Mouse (Mus musculus) midbrain, embryonic 10.5 days (tissue): ENCODE measurements around the gene Slc22a20. TPM values are rescaled to one million over a fixed set of nuclear protein-coding genes. Genes with fewer than 3 reads are reported as not detected.
A peak's percentile ranks its signal among the peaks of the same experiment; 100 is the strongest.

Experiments
- DNase-seq: peaks from one replicate; pipeline ENCODE4 v3.0.0-alpha.2; 2017; ENCODE audit warnings: low spot score
- H3K27ac ChIP-seq: fragments of 300-500 bp; sonication (generic); replicated peaks from 2 replicates; pipeline ENCODE4 v1.5.1; 2016; ENCODE audit warnings: mild to moderate bottlenecking
- H3K27me3 ChIP-seq: fragments of 300-500 bp; sonication (generic); 2 replicates; pipeline ENCODE4 v1.6.1; 2016; ENCODE audit warnings: low read depth, mild to moderate bottlenecking; ENCODE audit not compliant: poor library complexity, severe bottlenecking
- H3K36me3 ChIP-seq: fragments of 300-500 bp; sonication (generic); 2 replicates; pipeline ENCODE4 v1.6.1; 2016; ENCODE audit warnings: mild to moderate bottlenecking, moderate library complexity
- H3K4me1 ChIP-seq: fragments of 300-500 bp; sonication (generic); 2 replicates; pipeline ENCODE4 v1.6.1; 2016
- H3K4me3 ChIP-seq: fragments of 300-500 bp; sonication (generic); 2 replicates; pipeline ENCODE4 v1.5.1; 2016; ENCODE audit warnings: mild to moderate bottlenecking, moderate library complexity
- H3K9me3 ChIP-seq: fragments of 300-500 bp; sonication (generic); replicated peaks from 2 replicates; pipeline ENCODE4 v1.6.1; 2016; ENCODE audit warnings: mild to moderate bottlenecking
- WGBS: fragments of 180-500 bp; shearing (Covaris S2); methylation state at CpG from one replicate; pipeline ENCODE4 v1.1.7; 2016; 5-methylcytosine and 5-hydroxymethylcytosine counted together
- polyA plus RNA-seq: library from polyadenylated mRNA; unstranded; fragments of >200 nt; fragmentation: Nextera tagmentation; extraction: Ambion mirVana; gene quantifications from 2 replicates; pipeline ENCODE4 v1.2.1, GENCODE M21; 2016

The Slc22a20 gene
- polyA plus RNA-seq, 1 experiment from 2014 or later: not detected

GRCm38 (mm10) chr19:5980477-5980876 lies 5.5 kb downstream of the Slc22a20 start:
- H3K27ac ChIP-seq: no peak overlapping the region
- no peak overlapping the region for H3K4me3 ChIP-seq
- H3K27me3 ChIP-seq: no peaks in the 10 kb centered on the region
- no peak for DNase-seq
- H3K36me3 ChIP-seq: no peaks in the 10 kb centered on the region
- no peaks in the 10 kb centered on the region for H3K9me3 ChIP-seq
- H3K4me1 ChIP-seq: no peaks in the 10 kb centered on the region
- 87% methylated on average over 9 of the region's 9 CpGs for WGBS

- 76% methylated on average over 3 of the region's 3 CpGs for WGBS
- no peak for DNase-seq
- H3K27me3 ChIP-seq: no peaks in the 10 kb centered on the region
- no peaks in the 10 kb centered on the region for H3K36me3 ChIP-seq
- no peak overlapping the region for H3K27ac ChIP-seq
- no peaks in the 10 kb centered on the region for H3K9me3 ChIP-seq
- no peaks in the 10 kb centered on the region for H3K4me1 ChIP-seq
- H3K4me3 ChIP-seq: no peak overlapping the region
Measured at GRCm38 (mm10) chr19:5977717-5978116, 8.2 kb downstream of the Slc22a20 start.

- Histone ChIP-seq H3K9me3 (no peaks in the 10 kb centered on the region), H3K4me3 (no peak overlapping the region), H3K4me1 (no peaks in the 10 kb centered on the region), H3K36me3 (no peaks in the 10 kb centered on the region), H3K27me3 (no peaks in the 10 kb centered on the region), H3K27ac (no peak overlapping the region)
- 85% methylated on average over 4 of the region's 4 CpGs for WGBS
- DNase-seq: no peak
Measured at GRCm38 (mm10) chr19:5975676-5976075, 10.3 kb downstream of the Slc22a20 start.

DNA sequence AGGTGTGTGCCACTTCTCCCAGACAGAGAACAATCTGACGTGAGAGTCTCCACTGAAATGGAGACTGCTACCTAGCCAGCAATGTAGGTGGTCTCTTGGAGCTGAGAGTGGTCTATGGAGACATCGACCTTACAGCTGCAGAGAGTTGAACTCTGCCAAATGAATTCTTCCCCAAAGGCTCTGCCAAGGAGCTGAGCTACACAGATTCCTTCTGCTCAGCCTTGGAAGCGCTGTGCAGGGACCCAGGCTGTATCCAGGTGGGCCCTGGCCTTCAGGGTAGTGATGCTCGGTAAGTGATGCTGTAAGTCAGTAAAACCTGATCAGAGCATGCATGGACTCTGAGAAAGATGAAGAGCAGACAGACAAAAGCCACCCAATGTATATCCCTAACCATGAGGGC lies 10.8 kb downstream of the Slc22a20 start:
- no peak overlapping the region for H3K4me3 ChIP-seq
- H3K27me3 ChIP-seq: no peaks in the 10 kb centered on the region
- no peaks in the 10 kb centered on the region for H3K4me1 ChIP-seq
- no peak overlapping the region for H3K27ac ChIP-seq
- H3K9me3 ChIP-seq: no peaks in the 10 kb centered on the region
- DNase-seq: no peak
- no peaks in the 10 kb centered on the region for H3K36me3 ChIP-seq
- WGBS: 76% methylated on average over 4 of the region's 4 CpGs

- no peak overlapping the region for H3K4me3 ChIP-seq
- no peak for DNase-seq
- peaks cover 23% of the 10 kb centered on the region for H3K4me1 ChIP-seq
- H3K9me3 ChIP-seq: no peaks in the 10 kb centered on the region
- H3K36me3 ChIP-seq: no peaks in the 10 kb centered on the region
- no peak overlapping the region for H3K27ac ChIP-seq
- WGBS: 88% methylated on average over 10 of the region's 10 CpGs
- H3K27me3 ChIP-seq: no peaks in the 10 kb centered on the region
Measured at GRCm38 (mm10) chr19:5967664-5968063, 18.3 kb downstream of the Slc22a20 start.

- 74% methylated on average over 6 of the region's 6 CpGs for WGBS
Measured at GRCm38 (mm10) chr19:5966786-5967185, 19.2 kb downstream of the Slc22a20 start.

GRCm38 (mm10) chr19:5965910-5966309 lies 20.0 kb downstream of the Slc22a20 start:
- DNase-seq: no peak
- Histone ChIP-seq H3K4me3 (no peak overlapping the region), H3K9me3 (no peaks in the 10 kb centered on the region), H3K27me3 (no peaks in the 10 kb centered on the region), H3K27ac (no peak overlapping the region), H3K4me1 (peaks cover 37% of the 10 kb centered on the region), H3K36me3 (peaks cover 9% of the 10 kb centered on the region)
- 94% methylated on average over 2 of the region's 2 CpGs for WGBS

More at GRCm38 (mm10) chr19:5966786-5967185, 19.2 kb downstream of the Slc22a20 start:
- Histone ChIP-seq H3K36me3 (peaks cover under 1% of the 10 kb centered on the region; the same call in 1 of the 2 replicates), H3K4me3 (no peak overlapping the region), H3K27me3 (no peaks in the 10 kb centered on the region), H3K4me1 (peaks cover 28% of the 10 kb centered on the region), H3K27ac (0 out of 2 replicates have a peak overlapping the region, but pooled peaks have one; percentile 1), H3K9me3 (no peaks in the 10 kb centered on the region)
- no peak for DNase-seq

DNA sequence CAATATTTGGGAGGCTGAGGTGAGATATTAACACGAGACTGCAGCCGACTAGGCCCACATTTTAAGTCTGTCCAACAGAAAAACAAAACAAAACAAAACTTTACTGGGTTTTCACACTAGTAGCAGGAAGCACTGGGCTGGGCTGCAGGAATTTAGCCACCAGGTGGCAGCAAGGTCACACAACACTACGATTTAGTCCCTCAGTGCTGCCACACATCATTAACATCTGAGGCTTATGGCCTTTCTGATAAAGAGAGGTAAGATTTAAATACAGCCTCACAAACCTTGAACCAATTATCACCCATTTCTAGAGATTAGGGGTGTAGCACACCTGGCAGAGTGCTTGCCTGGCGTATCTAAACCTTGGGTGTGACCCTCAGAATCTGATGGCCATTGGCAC lies 20.7 kb downstream of the Slc22a20 start:
- Histone ChIP-seq H3K4me1 (peaks cover 37% of the 10 kb centered on the region), H3K27me3 (no peaks in the 10 kb centered on the region), H3K9me3 (no peaks in the 10 kb centered on the region), H3K36me3 (peaks cover 16% of the 10 kb centered on the region), H3K4me3 (peak overlapping the region; percentile 66; the same call in 1 of the 2 replicates), H3K27ac (no peak overlapping the region)
- peak; percentile 80 for DNase-seq
- 10% methylated on average over 4 of the region's 4 CpGs for WGBS

GRCm38 (mm10) chr19:5964804-5965203 lies 21.1 kb downstream of the Slc22a20 start:
- no peak for DNase-seq
- Histone ChIP-seq H3K4me3 (peak overlapping the region; percentile 66), H3K27me3 (no peaks in the 10 kb centered on the region), H3K9me3 (no peaks in the 10 kb centered on the region), H3K4me1 (peaks cover 37% of the 10 kb centered on the region), H3K36me3 (peaks cover 20% of the 10 kb centered on the region), H3K27ac (peak overlapping the region; percentile 33; the same call in 1 of the 2 replicates)
- WGBS: 78% methylated on average over 2 of the region's 2 CpGs

- WGBS: under 1% methylated on average over 50 of the region's 50 CpGs
- Histone ChIP-seq H3K4me1 (peaks cover 37% of the 10 kb centered on the region), H3K4me3 (peak within 1 kb of the TSS; percentile 66), H3K36me3 (peaks cover 28% of the 10 kb centered on the region), H3K27ac (peak within 1 kb of the TSS; percentile 88), H3K27me3 (no peaks in the 10 kb centered on the region), H3K9me3 (no peaks in the 10 kb centered on the region)
- peak; percentile 89 for DNase-seq
Measured at GRCm38 (mm10) chr19:5963883-5964562, 21.9 kb downstream of the Slc22a20 start, which contains the start of gene Pola2. TSS of gene Pola2 (minus strand) at chr19:5964202.

- WGBS: 47% methylated on average over 1 of the region's 1 CpGs
Measured at GRCm38 (mm10) chr19:5962651-5963050, 23.3 kb downstream of the Slc22a20 start.

DNA sequence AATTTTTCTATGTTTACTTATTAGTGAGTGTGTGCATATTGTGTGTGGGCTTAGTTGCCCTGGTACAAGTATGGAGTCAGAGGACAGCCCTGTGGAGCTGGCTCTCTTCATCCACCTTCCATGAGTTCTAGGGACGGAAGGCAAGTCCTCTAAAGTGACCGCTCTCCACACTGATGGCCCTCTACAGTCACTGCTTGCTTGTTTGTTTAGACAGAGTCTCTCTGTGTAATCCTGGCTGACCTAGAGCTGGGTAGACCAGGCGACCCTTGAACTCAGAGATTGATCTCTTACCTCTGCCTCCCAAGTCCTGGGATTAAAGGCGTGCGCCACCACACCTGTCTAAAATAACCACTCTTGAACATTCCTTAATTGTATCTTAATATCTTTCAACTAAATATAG lies 28.6 kb downstream of the Slc22a20 start:
- Histone ChIP-seq H3K36me3 (peaks cover 91% of the 10 kb centered on the region), H3K27me3 (no peaks in the 10 kb centered on the region), H3K27ac (no peak overlapping the region), H3K4me3 (no peak overlapping the region), H3K4me1 (peaks cover 11% of the 10 kb centered on the region), H3K9me3 (no peaks in the 10 kb centered on the region)
- no peak for DNase-seq
- WGBS: 94% methylated on average over 5 of the region's 5 CpGs

More at GRCm38 (mm10) chr19:5962651-5963050, 23.3 kb downstream of the Slc22a20 start:
- Histone ChIP-seq H3K27ac (no peak overlapping the region), H3K4me1 (peaks cover 37% of the 10 kb centered on the region), H3K4me3 (peak overlapping the region; percentile 66), H3K36me3 (peaks cover 42% of the 10 kb centered on the region), H3K27me3 (no peaks in the 10 kb centered on the region), H3K9me3 (no peaks in the 10 kb centered on the region)
- DNase-seq: no peak

- Histone ChIP-seq H3K27me3 (no peaks in the 10 kb centered on the region), H3K4me3 (no peak overlapping the region), H3K9me3 (no peaks in the 10 kb centered on the region), H3K4me1 (peaks cover 8% of the 10 kb centered on the region), H3K36me3 (peaks cover 96% of the 10 kb centered on the region), H3K27ac (no peak overlapping the region)
- peak; percentile 73 for DNase-seq
- WGBS: 32% methylated on average over 3 of the region's 3 CpGs
Measured at GRCm38 (mm10) chr19:5956685-5957084, 29.3 kb downstream of the Slc22a20 start.
